Mouse (Mus musculus): Measurements from ENCODE around the gene Dyrk2.

GRCm38 (mm10) chr10:118882258-118882885, 12.4 kb upstream of the Dyrk2 start:
- no peak for TF ChIP-seq CTCF (IDR thresholded peaks at IDR 0.05; ENCODE audit: low read depth)
- no peak for TF ChIP-seq EP300 (IDR thresholded peaks at IDR 0.05; ENCODE audit: low read depth)

Data from liver, postnatal 0 days (tissue).